Mouse (Mus musculus) cerebellum, adult 2 months (tissue): Measurements from ENCODE around the gene Gm9970. TPM values are rescaled to one million over a fixed set of nuclear protein-coding genes. Genes with fewer than 3 reads are reported as not detected.
A peak's percentile ranks its signal among the peaks of the same experiment; 100 is the strongest.
"Not testable (repeated sequence)": the region's sequence is repeated elsewhere in the genome, so short reads cannot be mapped to it uniquely, and the experiment has no call there.

Experiments used
- DNase-seq, 2 experiments: peaks; one replicate each; pipeline ENCODE4 v3.0.0; 2021
- H3K27ac ChIP-seq: fragments of 200-500 bp; 2 replicates; pipeline ENCODE4 v1.5.1; 2012; ENCODE audit warnings: low read length, control low read depth, inconsistent platforms; ENCODE audit not compliant: insufficient read depth
- H3K27me3 ChIP-seq: fragments of 200-500 bp; 2 replicates; pipeline ENCODE4 v1.6.1; 2012; ENCODE audit warnings: inconsistent platforms, mild to moderate bottlenecking, low read length, moderate library complexity; ENCODE audit not compliant: control insufficient read depth, insufficient read depth
- H3K4me1 ChIP-seq: fragments of 200-500 bp; 2 replicates; pipeline ENCODE4 v1.6.1; 2011; ENCODE audit warnings: low read length; ENCODE audit not compliant: control insufficient read depth, insufficient read depth
- H3K4me3 ChIP-seq: fragments of 200-500 bp; replicated peaks from 2 replicates; pipeline ENCODE3; 2011; ENCODE audit warnings: mild to moderate bottlenecking, low read depth, low read length, control low read depth; ENCODE audit not compliant: insufficient read depth
- CTCF ChIP-seq: fragments of 200-500 bp; IDR thresholded peaks from 2 replicates; pipeline ENCODE4 v1.5.1; 2011; ENCODE audit warnings: low read depth, mild to moderate bottlenecking, control low read depth, low read length, moderate library complexity, borderline replicate concordance; ENCODE audit not compliant: insufficient read depth
- POLR2A ChIP-seq: fragments of 200-500 bp; IDR thresholded peaks from 2 replicates; pipeline ENCODE4 v1.6.1; 2011; ENCODE audit warnings: low read length, control low read depth, borderline replicate concordance; ENCODE audit not compliant: insufficient read depth
- WGBS: fragments of 180-500 bp; shearing (Covaris S2); methylation state at CpG from one replicate; pipeline ENCODE4 v1.1.7; 2018; 5-methylcytosine and 5-hydroxymethylcytosine counted together
- polyA plus RNA-seq: library from polyadenylated mRNA; depleted of rRNA; stranded (reverse); fragments of >200 nt; gene quantifications from 2 replicates; pipeline ENCODE4 v1.2.3, GENCODE M21; 2012

Gm9970 gene
- polyA plus RNA-seq, 1 experiment: not detected

DNA sequence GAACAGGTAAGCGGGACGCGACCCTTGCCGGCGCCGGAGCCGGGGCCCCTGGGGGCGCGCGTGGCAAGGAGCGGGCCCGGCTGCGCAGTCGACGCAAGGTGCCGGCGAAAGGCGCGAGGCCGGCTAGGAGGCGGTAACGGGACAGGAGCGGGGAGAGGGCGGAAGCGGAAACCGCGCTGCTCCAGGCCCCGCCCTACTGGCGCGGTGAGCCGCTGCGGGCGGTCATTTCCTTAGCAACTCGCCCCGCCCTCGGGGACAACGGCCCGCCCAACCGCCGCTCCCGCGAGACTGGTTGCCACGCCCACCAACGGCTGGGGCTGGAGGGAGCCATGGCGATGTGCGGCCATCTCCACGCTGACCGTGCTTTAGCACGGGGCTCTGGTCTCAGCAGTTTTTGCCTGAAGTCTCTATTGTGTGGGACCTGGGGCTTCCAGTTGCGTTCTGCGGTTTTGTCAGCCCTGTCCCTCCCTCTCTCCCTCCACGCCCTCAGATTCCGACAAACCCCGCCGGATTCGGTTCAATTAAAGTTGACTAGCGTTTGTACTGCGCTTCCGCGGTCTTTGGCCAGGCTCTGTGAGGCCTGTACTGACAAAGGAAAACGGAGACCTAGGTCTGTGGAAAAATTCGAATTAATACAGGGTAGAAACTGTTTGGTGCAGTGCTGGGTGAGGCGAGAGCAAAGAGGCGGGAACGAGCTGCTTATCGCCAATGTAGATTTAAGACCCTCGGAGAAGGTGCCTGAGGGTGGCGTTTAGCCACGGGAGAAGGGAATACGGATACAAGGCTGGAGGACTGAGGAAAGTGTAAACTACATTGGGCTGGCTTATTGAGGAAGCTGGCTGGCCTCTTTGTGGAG lies 20.4 kb downstream of the Gm9970 start, which contains the start of gene Ppm1g:
TSS of gene Ppm1g (minus strand) at position 240 of the 856 bp plus-strand sequence.
- DNase-seq: peak; percentile 95 to 96
- Histone ChIP-seq H3K27me3 (no peaks in the 10 kb centered on the region), H3K4me3 (peak within 1 kb of the TSS; percentile 90), H3K4me1 (peaks cover 2% of the 10 kb centered on the region; the same call in 1 of the 2 replicates), H3K27ac (peak within 1 kb of the TSS; percentile 67)
- WGBS: under 1% methylated on average over 70 of the region's 70 CpGs
- TF ChIP-seq CTCF: no peak
- peak; percentile 98 for TF ChIP-seq POLR2A

DNA sequence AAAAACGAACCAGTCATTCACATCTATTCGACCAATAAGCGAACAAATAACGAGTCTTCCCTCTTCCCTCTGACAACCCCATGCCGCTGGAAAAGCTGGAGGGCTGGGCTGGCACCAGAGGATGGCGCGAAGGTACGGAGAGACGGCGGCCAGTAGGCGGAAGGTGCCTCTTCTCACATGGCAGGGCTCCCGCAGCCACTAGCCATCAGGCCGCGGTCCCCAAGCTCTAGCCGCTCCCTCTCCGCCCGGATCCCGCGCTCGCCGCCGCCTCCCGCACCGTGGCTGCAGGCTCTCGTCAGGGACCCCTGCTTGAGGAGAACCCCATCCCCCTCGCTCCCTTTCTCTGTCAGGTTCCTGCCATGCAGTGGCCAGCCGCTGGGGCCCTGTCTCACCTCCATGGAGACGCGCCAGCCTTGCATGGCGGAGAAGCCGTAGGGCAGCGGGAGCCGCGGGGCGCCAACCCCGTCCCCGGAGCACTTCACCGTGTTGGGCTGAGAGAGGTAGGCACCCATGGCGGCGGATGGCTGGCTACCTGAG lies 21.1 kb downstream of the Gm9970 start:
- peak overlapping the region; percentile 76 for H3K4me3 ChIP-seq
- under 1% methylated on average over 40 of the region's 40 CpGs for WGBS
- no peak for DNase-seq
- TF ChIP-seq CTCF (no peak), POLR2A (no peak)
- no peaks in the 10 kb centered on the region for H3K27me3 ChIP-seq
- peak overlapping the region; percentile 35; the same call in 1 of the 2 replicates for H3K27ac ChIP-seq
- H3K4me1 ChIP-seq: peaks cover 2% of the 10 kb centered on the region; the same call in 1 of the 2 replicates

DNA sequence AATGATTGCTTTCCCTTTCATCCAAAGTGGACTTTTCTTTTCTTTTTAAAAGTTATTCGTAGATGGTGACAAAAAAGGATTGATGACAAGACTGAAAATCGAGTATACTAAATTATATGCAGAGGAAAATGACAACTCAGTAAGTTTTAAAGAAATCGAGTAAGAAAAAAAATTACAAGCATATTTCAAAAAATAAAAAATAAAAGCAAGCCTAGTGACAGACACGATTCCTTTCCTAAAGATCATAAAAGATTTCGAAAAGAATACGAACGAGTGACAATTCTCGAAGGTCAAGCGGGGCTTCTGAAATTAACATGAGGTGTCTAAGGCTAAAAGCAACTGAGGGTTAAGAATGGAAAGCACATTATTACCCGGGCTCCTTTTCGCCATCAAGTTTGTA lies 21.6 kb downstream of the Gm9970 start:
- no peak for DNase-seq
- Histone ChIP-seq H3K4me3 (peak overlapping the region; percentile 76), H3K27ac (no peak overlapping the region), H3K27me3 (no peaks in the 10 kb centered on the region), H3K4me1 (peaks cover 2% of the 10 kb centered on the region; the same call in 1 of the 2 replicates)
- TF ChIP-seq POLR2A (no peak), CTCF (no peak)
- WGBS: 2% methylated on average over 11 of the region's 11 CpGs

DNA sequence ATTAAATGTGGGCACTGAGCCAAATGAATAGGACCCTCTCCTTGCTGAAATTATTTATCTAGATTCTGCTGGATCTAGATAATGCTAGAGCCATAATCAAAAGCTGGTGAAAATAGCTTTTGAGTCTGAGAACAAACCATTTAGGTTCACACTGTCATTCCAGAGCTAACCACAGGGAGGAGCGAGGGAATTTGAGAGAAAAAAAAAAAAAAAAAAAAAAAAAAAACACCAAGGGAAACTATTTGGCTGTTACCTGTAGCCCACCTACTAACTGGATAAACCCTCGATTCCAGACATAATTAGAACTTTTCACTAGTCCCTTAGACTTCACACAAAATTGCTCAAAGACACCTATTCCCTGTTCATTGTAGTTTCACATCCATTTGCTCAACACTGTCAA lies 22.0 kb downstream of the Gm9970 start:
- WGBS: 2% methylated on average over 2 of the region's 2 CpGs
- H3K27me3 ChIP-seq: no peaks in the 10 kb centered on the region
- TF ChIP-seq CTCF: no peak
- no peak for TF ChIP-seq POLR2A
- H3K4me1 ChIP-seq: peaks cover 2% of the 10 kb centered on the region; the same call in 1 of the 2 replicates
- DNase-seq: no peak
- peak overlapping the region; percentile 6 for H3K4me3 ChIP-seq
- H3K27ac ChIP-seq: no peak overlapping the region

DNA sequence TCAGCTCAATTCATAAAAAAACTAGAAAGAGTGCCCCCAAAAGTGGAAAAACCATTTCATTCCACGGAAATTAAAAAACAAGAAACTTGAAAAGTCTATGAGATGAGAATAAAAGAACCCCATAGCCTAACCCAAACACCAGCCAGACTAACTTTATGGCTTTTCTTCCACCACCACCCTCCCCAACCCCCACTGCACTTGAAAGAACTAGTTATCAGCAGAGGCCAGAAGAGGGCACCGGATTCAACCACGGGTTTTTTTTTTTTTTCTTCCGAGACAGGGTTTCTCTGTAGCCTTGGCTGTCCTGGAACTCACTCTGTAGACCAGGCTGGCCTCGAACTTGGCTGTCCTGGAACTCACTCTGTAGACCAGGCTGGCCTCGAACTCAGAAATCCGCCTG lies 22.7 kb downstream of the Gm9970 start:
- DNase-seq: no peak
- 54% methylated on average over 7 of the region's 7 CpGs for WGBS
- H3K4me3 ChIP-seq: no peak overlapping the region

DNA sequence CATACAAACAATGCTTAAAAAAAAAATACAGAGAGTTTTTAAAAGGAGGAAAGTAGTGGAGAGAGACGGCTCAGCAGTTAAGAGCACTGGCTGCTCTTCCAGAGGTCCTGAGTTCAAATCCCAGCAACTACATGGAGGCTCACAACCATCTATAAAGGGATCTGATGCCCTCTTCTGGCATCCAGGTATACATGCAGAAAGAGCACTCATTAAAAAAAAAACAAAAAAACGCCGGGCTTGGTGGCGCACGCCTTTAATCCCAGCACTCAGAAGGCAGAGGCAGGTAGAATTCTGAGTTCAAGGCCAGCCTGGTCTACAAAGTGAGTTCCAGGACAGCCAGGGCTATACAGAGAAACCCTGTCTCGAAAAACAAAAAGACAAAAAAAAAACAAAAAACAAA lies 24.5 kb downstream of the Gm9970 start:
- not testable (repeated sequence) for H3K4me3 ChIP-seq, H3K27ac ChIP-seq, H3K4me1 ChIP-seq, H3K27me3 ChIP-seq, DNase-seq
- 90% methylated on average over 6 of the region's 6 CpGs for WGBS

More for the DNA sequence above, 22.7 kb downstream of the Gm9970 start:
- TF ChIP-seq CTCF: no peak
- no peak for TF ChIP-seq POLR2A
- Histone ChIP-seq H3K27ac (no peak overlapping the region), H3K4me1 (peaks cover 2% of the 10 kb centered on the region; the same call in 1 of the 2 replicates), H3K27me3 (no peaks in the 10 kb centered on the region)

DNA sequence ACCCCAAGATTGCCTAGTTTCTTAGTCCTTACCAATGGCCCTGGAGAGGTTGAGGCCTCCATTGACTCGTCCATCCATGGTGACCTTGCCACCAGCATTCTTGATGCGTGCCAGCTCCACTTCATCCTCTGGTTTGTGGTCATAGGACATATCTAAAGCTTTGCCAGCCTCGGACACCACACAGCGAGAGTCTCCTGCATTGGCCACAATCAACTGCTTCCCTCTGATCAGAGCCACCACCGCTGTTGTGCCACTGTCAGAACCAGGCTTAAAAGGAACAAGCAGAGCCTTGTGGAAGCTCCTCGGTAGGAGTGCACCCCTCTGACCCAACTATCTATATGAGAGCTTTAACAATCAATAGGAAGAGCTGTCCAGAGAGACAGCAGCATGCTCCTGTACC lies 36.6 kb downstream of the Gm9970 start:
- Histone ChIP-seq H3K4me1 (no peaks in the 10 kb centered on the region), H3K27me3 (no peaks in the 10 kb centered on the region), H3K27ac (no peak overlapping the region), H3K4me3 (no peak overlapping the region)
- no peak for TF ChIP-seq POLR2A
- no peak for TF ChIP-seq CTCF
- WGBS: 93% methylated on average over 6 of the region's 6 CpGs
- no peak for DNase-seq

DNA sequence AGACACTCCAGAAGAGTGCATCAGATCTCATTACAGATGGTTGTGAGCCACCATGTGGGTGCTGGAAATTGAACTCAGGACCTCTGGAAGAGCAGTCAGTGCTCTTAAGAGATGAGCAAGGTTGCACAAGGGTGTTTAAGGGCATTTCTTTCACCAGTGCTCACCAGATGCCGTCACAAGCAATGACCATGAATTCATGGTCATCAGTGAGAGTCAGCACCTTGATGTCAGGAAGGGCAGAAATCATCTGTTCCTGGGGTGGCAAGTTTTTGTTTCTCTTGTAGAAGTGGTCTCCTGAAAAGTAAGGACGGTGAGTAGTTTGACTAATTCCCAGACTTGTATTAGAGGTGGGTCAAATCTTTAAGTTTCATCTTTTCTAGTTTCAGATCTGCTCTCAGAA lies 37.2 kb downstream of the Gm9970 start:
- Histone ChIP-seq H3K4me1 (no peaks in the 10 kb centered on the region), H3K4me3 (no peak overlapping the region), H3K27ac (no peak overlapping the region), H3K27me3 (no peaks in the 10 kb centered on the region)
- TF ChIP-seq CTCF: no peak
- no peak for TF ChIP-seq POLR2A
- DNase-seq: no peak
- 84% methylated on average over 2 of the region's 2 CpGs for WGBS
